Mouse (Mus musculus): ENCODE measurements at regions not wholly inside any gene's neighbourhood (a gene's known extent, or its start where the extent isn't known, plus 50 kb on each side); places are given as distances from the start of the nearest gene placed in this dataset.

- TF ChIP-seq CTCF (conservative IDR thresholded peaks at IDR 0.05; ENCODE audit: low read length), result no peak
- no peak for TF ChIP-seq NANOG (IDR thresholded peaks at IDR 0.05; ENCODE audit: borderline replicate concordance, low read length)
These were observed 880.7 kb downstream of the Slitrk6 start for GRCm38 (mm10) chr14:109874230-109874629.

Measured in E14TG2a.4 (cell line).